Mouse (Mus musculus) heart, embryonic 13.5 days (tissue): ENCODE results near the gene Bbs2. TPM values are rescaled to one million over a fixed set of nuclear protein-coding genes. Genes with fewer than 3 reads are reported as not detected.
"Not testable (repeated sequence)": the region's sequence is repeated elsewhere in the genome, so short reads cannot be mapped to it uniquely, and the experiment has no call there.

ENCODE experiments used
- ATAC-seq: fragments of 200-750 bp; cut with Nextera tagmentation; 2 replicates; pipeline ENCODE4 v1.8.0; 2017; ENCODE audit warnings: moderate TSS enrichment; ENCODE audit not compliant: insufficient number of reproducible peaks, low FRiP score, low TSS enrichment; ENCODE audit errors: extremely low read depth
- H3K27ac ChIP-seq: fragments of 300-500 bp; sonication (generic); replicated peaks from 2 replicates; pipeline ENCODE4 v1.5.1; 2015; ENCODE audit warnings: moderate library complexity, mild to moderate bottlenecking, inconsistent platforms
- H3K27me3 ChIP-seq: fragments of 300-500 bp; sonication (generic); replicated peaks from 2 replicates; pipeline ENCODE4 v1.6.1; 2015; ENCODE audit warnings: mild to moderate bottlenecking, inconsistent platforms
- H3K36me3 ChIP-seq: fragments of 300-500 bp; sonication (generic); 2 replicates; pipeline ENCODE4 v1.6.1; 2015; ENCODE audit warnings: mild to moderate bottlenecking, inconsistent platforms
- H3K4me1 ChIP-seq: fragments of 300-500 bp; sonication (generic); 2 replicates; pipeline ENCODE4 v1.6.1; 2015; ENCODE audit warnings: inconsistent platforms
- H3K4me2 ChIP-seq: fragments of 300-500 bp; sonication (generic); 2 replicates; pipeline ENCODE4 v1.6.1; 2015; ENCODE audit warnings: inconsistent platforms, mild to moderate bottlenecking, moderate library complexity
- H3K4me3 ChIP-seq: fragments of 300-500 bp; sonication (generic); 2 replicates; pipeline ENCODE4 v1.5.1; 2015; ENCODE audit warnings: moderate library complexity, mild to moderate bottlenecking, inconsistent platforms
- H3K9ac ChIP-seq: fragments of 300-500 bp; sonication (generic); 2 replicates; pipeline ENCODE4 v1.6.1; 2015; ENCODE audit warnings: inconsistent platforms, mild to moderate bottlenecking, moderate library complexity
- H3K9me3 ChIP-seq: fragments of 300-500 bp; sonication (generic); 2 replicates; pipeline ENCODE4 v1.6.1; 2016; ENCODE audit warnings: inconsistent platforms
- WGBS: fragments of 180-500 bp; shearing (Covaris S2); methylation state at CpG from one replicate; pipeline ENCODE4 v1.1.7; 2015; ENCODE audit warnings: mixed read lengths; 5-methylcytosine and 5-hydroxymethylcytosine counted together
- polyA plus RNA-seq: library from polyadenylated mRNA; unstranded; fragments of >200 nt; fragmentation: Nextera tagmentation; extraction: Ambion mirVana; gene quantifications from 2 replicates; pipeline ENCODE4 v1.2.1, GENCODE M21; 2015

The Bbs2 gene
- polyA plus RNA-seq, 1 experiment from 2014 or later = 6.3 TPM

DNA sequence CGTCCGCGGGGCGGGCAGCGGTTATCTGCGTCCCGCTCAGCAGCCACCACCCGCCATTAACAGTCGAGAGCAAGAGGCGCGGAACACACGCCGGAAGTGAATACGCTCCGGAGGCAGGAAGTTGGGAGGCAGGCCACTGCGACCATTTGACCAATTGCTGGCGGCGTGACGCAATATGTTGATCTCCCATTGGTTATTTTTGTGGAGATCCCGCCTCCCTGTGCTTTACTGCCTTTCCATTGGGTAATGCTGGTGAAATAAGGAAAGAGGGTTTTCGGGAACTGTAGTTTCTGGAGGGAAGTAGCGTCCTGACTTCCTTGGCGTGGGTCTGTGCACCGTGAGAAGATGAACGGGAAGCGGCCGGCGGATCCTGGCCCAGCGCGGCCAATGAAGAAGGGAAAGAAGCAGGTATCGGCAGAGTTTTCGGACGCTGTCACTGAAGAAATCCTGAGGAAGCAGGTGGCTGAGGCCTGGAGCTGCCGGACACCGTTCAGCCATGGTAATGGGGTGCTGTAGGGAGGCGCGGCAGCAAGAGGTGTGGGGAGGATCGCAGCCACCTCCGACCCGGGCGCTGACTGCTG lies 61.7 kb downstream of the Bbs2 start, which contains the start of the genes Nudt21 and Ogfod1:
Nudt21 (minus strand) TSS at position 88 of the 581 bp plus-strand sequence.
Ogfod1 (plus strand) TSS at position 255 of the 581 bp plus-strand sequence.
- peak within 1 kb of the TSS; percentile 87 for H3K4me3 ChIP-seq
- under 1% methylated on average over 34 of the region's 41 CpGs for WGBS
- peak within 1 kb of the TSS; percentile 86 for H3K9ac ChIP-seq
- peak within 1 kb of the TSS; percentile 84 for H3K27ac ChIP-seq
- peaks cover 42% of the 10 kb centered on the region for H3K4me1 ChIP-seq
- ATAC-seq = peak; percentile 97
- no peaks in the 10 kb centered on the region for H3K9me3 ChIP-seq
- peak within 1 kb of the TSS; percentile 94 for H3K4me2 ChIP-seq
- no peaks in the 10 kb centered on the region for H3K27me3 ChIP-seq
- H3K36me3 ChIP-seq = peaks cover 10% of the 10 kb centered on the region

DNA sequence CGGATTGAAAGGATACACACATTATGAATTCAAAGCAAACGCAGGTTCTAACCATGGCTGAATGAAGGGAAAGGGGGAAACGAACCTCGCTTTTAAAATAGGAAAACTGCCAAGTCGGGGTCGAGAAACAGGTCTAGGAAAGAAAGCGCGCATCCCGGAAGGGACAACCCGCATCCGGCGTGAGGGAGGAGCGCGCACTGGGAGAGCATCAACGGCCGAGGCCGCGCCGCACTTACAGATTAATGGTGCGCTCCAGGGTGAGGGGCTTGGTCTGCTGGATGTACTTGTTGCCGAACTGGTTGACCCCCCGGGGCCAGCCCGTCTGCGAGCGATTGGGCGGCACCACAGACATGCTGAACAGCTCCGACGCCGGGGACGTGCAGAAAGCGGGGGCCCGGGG lies 62.2 kb downstream of the Bbs2 start:
- Histone ChIP-seq H3K36me3 (peaks cover 15% of the 10 kb centered on the region), H3K27ac (peak overlapping the region; percentile 84), H3K4me2 (peak overlapping the region; percentile 88), H3K9ac (peak overlapping the region; percentile 84), H3K4me3 (peak overlapping the region; percentile 87), H3K4me1 (peaks cover 42% of the 10 kb centered on the region)
- H3K9me3 ChIP-seq, H3K27me3 ChIP-seq: not testable (repeated sequence)
- ATAC-seq = peak; percentile 67
- whole genome bisulfite sequencing = under 1% methylated on average over 22 of the region's 32 CpGs

DNA sequence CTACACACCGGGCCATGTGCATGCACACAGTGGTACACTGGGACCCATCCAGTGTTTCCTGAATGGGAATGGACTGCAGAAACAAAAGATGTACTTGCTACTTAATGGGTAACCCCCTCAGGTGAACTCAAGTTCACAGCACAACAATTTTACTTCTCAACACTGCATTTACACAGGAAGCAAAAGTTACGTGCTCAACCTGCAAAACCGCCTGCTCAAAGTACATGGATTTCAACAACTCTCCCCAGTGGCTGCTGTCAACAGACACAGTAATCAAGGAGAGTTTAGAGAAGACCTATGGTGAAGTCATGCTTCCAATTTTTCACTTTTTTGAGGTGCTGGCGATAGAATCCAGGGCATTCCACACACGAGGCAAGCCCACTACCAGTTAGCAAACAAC lies 63.5 kb downstream of the Bbs2 start:
- H3K9me3 ChIP-seq = no peaks in the 10 kb centered on the region
- H3K4me2 ChIP-seq = peak overlapping the region; percentile 88
- H3K4me1 ChIP-seq = peaks cover 42% of the 10 kb centered on the region
- H3K36me3 ChIP-seq = peaks cover 28% of the 10 kb centered on the region
- peak overlapping the region; percentile 87 for H3K4me3 ChIP-seq
- no peaks in the 10 kb centered on the region for H3K27me3 ChIP-seq
- ATAC-seq = no peak
- peak overlapping the region; percentile 58 for H3K9ac ChIP-seq
- WGBS = 51% methylated on average over 5 of the region's 5 CpGs
- H3K27ac ChIP-seq = no peak overlapping the region

DNA sequence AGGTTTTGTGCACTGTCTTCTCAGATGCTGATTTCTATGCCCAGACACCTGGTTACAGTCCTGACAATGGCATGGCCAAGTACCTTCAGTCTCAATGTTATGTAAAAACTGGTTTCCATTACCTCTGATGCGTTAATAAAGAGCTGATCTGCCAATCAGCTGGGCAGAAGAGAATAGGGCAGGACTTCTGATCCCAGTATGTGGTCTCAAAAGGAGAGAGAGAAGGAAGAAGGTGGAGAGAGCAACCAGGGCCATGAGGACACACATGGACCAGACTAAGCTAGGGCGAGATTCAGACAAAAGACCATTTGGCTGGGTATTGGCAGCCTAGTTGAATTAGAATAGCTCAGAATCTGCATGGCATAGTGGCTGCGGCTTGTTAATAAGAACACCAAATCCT lies 65.1 kb downstream of the Bbs2 start:
- ATAC-seq = no peak
- WGBS = 79% methylated on average over 3 of the region's 3 CpGs

DNA sequence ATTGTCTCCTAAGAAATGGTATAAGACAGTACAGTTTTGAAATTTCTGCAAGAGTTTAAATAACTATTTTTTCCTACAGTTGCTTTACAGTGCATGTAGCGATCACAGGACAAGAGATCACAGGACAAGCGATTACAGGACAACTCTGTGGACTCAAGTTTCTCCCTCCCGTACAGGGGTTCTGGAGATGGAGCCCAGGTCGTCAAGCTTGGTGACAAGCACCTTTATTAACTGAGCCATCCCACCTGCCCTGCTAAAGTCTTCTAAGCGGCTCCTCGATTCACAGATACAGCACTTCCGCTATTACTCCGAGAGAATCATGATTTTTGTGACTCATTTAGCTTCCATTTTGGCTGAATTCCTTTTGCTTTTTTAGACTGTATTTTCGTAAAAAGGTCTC lies 69.0 kb downstream of the Bbs2 start:
- ATAC-seq = no peak
- Histone ChIP-seq H3K9me3 (no peaks in the 10 kb centered on the region), H3K9ac (no peak overlapping the region), H3K4me2 (no peak overlapping the region), H3K27me3 (no peaks in the 10 kb centered on the region), H3K27ac (no peak overlapping the region), H3K4me3 (no peak overlapping the region), H3K4me1 (peaks cover 22% of the 10 kb centered on the region), H3K36me3 (peaks cover 72% of the 10 kb centered on the region)
- 91% methylated on average over 9 of the region's 9 CpGs for WGBS

More for the DNA sequence above, 65.1 kb downstream of the Bbs2 start:
- Histone ChIP-seq H3K4me1 (peaks cover 42% of the 10 kb centered on the region), H3K9me3 (no peaks in the 10 kb centered on the region), H3K4me2 (no peak overlapping the region), H3K27me3 (no peaks in the 10 kb centered on the region), H3K4me3 (no peak overlapping the region), H3K9ac (no peak overlapping the region), H3K36me3 (peaks cover 34% of the 10 kb centered on the region), H3K27ac (no peak overlapping the region)

DNA sequence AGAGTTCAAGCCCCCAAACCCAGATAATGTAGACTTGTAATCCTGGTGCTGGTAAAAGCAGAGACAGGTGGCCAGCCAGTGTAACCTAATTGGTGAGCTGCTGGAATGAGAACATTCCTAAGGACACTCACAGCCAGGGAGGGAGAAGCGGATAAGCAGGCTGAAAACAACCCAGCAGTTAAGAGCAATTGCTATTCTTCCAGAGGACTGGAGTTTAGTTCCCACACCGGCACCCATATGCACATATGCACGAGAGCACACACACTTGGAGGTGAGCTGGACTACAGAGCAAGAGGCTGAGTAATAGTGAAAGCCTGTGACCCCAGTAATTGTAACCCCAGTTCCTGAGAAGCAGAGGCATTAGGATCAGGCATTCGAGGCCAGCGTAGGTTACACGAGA lies 74.8 kb downstream of the Bbs2 start:
- Histone ChIP-seq H3K4me1 (no peaks in the 10 kb centered on the region), H3K9ac (no peak overlapping the region), H3K4me3 (no peak overlapping the region), H3K27ac (no peak overlapping the region), H3K9me3 (no peaks in the 10 kb centered on the region), H3K36me3 (peaks cover 90% of the 10 kb centered on the region), H3K4me2 (no peak overlapping the region), H3K27me3 (no peaks in the 10 kb centered on the region)
- ATAC-seq = no peak
- 92% methylated on average over 6 of the region's 6 CpGs for WGBS

Other genes with a start within 250 kb of the Bbs2 start
- gene Amfr, start 86.1 kb downstream of the Bbs2 start, polyA plus RNA-seq = 41.8 and 44.8 TPM in 2 replicates
- gene Nudt21, start 61.9 kb downstream of the Bbs2 start, polyA plus RNA-seq = 73.6 and 74.6 TPM in 2 replicates
- gene Ogfod1, start 61.7 kb downstream of the Bbs2 start, polyA plus RNA-seq = 9.2 TPM in 2 replicates
- not detected in 2 replicates for gene Mt4, start 38.3 kb upstream of the Bbs2 start, polyA plus RNA-seq
- 36.5 and 47.5 TPM in 2 replicates for gene Mt3, start 53.7 kb upstream of the Bbs2 start, polyA plus RNA-seq
- gene Mt2, start 73.7 kb upstream of the Bbs2 start, polyA plus RNA-seq = 27.9 and 61.6 TPM in 2 replicates
- 230 and 374 TPM in 2 replicates for gene Mt1, start 80.2 kb upstream of the Bbs2 start, polyA plus RNA-seq
- 58.0 and 65.9 TPM in 2 replicates for gene Nup93, start 115.6 kb upstream of the Bbs2 start, polyA plus RNA-seq
- not detected in 2 replicates for gene Slc12a3, start 230.3 kb upstream of the Bbs2 start, polyA plus RNA-seq